Mouse (Mus musculus) heart, embryonic 16.5 days (tissue): ENCODE measurements around the gene Pspc1. TPM values are rescaled to one million over a fixed set of nuclear protein-coding genes. Genes with fewer than 3 reads are reported as not detected.
"Not testable (repeated sequence)": the region's sequence is repeated elsewhere in the genome, so short reads cannot be mapped to it uniquely, and the experiment has no call there.

Source experiments
- ATAC-seq: fragments of 200-750 bp; cut with Nextera tagmentation; replicated peaks from 2 replicates; pipeline ENCODE4 v1.8.0; 2017; ENCODE audit warnings: moderate number of reproducible peaks; ENCODE audit not compliant: insufficient read depth, low FRiP score; ENCODE audit errors: extremely low read depth
- H3K27ac ChIP-seq: fragments of 300-500 bp; sonication (generic); 2 replicates; pipeline ENCODE4 v1.5.1; 2014; ENCODE audit warnings: mild to moderate bottlenecking, low read length, control low read depth, moderate library complexity
- H3K27me3 ChIP-seq: fragments of 300-500 bp; sonication (generic); 2 replicates; pipeline ENCODE4 v1.6.1; 2014; ENCODE audit warnings: low read length, mixed read lengths; ENCODE audit not compliant: control insufficient read depth, insufficient read depth
- H3K36me3 ChIP-seq: fragments of 300-500 bp; sonication (generic); 2 replicates; pipeline ENCODE4 v1.6.1; 2014; ENCODE audit not compliant: control insufficient read depth, insufficient read depth
- H3K4me1 ChIP-seq: fragments of 300-500 bp; sonication (generic); 2 replicates; pipeline ENCODE4 v1.6.1; 2014; ENCODE audit warnings: low read length, mixed read lengths; ENCODE audit not compliant: control insufficient read depth, insufficient read depth
- H3K4me2 ChIP-seq: fragments of 300-500 bp; sonication (generic); 2 replicates; pipeline ENCODE4 v1.6.1; 2014; ENCODE audit warnings: low read depth, mild to moderate bottlenecking, control low read depth, low read length
- H3K4me3 ChIP-seq: fragments of 300-500 bp; sonication (generic); 2 replicates; pipeline ENCODE4 v1.5.1; 2014; ENCODE audit warnings: mild to moderate bottlenecking, control low read depth, low read length
- H3K9ac ChIP-seq: fragments of 300-500 bp; sonication (generic); 2 replicates; pipeline ENCODE4 v1.6.1; 2014; ENCODE audit warnings: low read length, control low read depth
- H3K9me3 ChIP-seq: fragments of 300-500 bp; sonication (generic); replicated peaks from 2 replicates; pipeline ENCODE4 v1.6.1; 2016; ENCODE audit warnings: low read length; ENCODE audit not compliant: control insufficient read depth
- WGBS: fragments of 180-500 bp; shearing (Covaris S2); extraction: QIAGEN DNeasy Blood & Tissue Kit; methylation state at CpG from one replicate; pipeline ENCODE4 v1.1.7; 2014; 5-methylcytosine and 5-hydroxymethylcytosine counted together
- polyA plus RNA-seq: library from polyadenylated mRNA; unstranded; fragments of >200 nt; fragmentation: Nextera tagmentation; extraction: Ambion mirVana; gene quantifications from 2 replicates; pipeline ENCODE4 v1.2.1, GENCODE M21; 2015

Gene Pspc1
- polyA plus RNA-seq = 16.1 and 19.6 TPM in 2 replicates

DNA sequence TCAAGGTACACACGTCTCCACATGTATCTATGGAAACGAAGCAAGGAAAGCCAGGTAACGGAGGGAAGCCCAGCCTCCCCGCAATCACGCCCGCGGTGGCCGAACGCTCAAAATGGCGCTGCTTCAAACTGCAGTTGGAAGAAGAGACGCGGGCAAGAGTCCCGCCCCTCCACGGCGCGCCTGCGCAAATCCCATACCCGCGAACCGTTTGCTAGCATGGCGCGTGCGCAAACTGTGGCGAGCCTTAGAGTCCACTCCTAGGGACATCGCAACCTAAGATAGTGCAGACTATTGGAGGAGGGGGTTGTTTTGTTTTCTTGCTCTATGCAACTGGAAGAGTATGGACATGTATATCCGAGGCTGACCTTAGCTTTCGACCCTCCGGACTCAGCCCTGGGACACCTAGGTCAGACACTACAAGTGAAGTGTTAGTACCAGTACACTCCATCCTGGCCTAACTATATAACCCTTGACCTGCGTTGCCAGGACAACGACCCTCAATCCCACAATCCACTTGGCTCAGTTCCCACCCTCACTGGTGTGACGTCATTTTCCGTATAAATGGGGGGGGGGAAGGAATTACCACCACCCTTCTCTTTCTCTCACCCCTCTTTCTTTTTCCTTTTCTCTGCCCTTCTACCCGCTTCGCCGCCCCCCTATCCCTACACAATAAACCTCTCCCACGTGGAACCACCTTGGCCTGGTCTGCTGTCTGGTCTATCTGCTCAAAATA lies at the start of gene Pspc1:
Gene Pspc1 (minus strand): TSS at position 117 of the 733 bp plus-strand sequence.
- ATAC-seq = peak; percentile 96

DNA sequence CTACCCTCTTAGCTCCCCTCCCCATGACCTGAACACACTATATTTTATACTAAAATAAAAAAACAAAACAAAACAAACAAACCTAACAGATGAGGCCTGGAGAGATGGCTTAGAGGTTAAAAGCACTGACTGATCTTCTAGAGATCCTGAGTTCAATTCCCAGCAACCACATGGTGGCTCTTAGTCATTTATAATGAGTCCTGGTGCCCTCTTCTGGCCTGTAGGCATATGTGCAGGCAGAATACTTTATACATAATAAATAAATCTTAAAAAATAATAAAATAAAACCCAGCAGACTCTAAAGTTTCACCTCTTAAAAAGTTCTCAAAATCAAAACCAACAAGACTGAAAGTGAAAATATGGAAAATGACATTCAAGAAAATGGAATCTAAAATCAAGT lies 46.4 kb upstream of the Pspc1 start:
- H3K4me3 ChIP-seq = no peak overlapping the region
- no peaks in the 10 kb centered on the region for H3K27me3 ChIP-seq
- H3K4me2 ChIP-seq = no peak overlapping the region
- H3K36me3 ChIP-seq = no peaks in the 10 kb centered on the region
- H3K9me3 ChIP-seq = peaks cover under 1% of the 10 kb centered on the region
- no peak overlapping the region for H3K9ac ChIP-seq
- no peak for ATAC-seq
- H3K4me1 ChIP-seq = no peaks in the 10 kb centered on the region
- no peak overlapping the region for H3K27ac ChIP-seq

More for the DNA sequence above, at the start of gene Pspc1:
- no peaks in the 10 kb centered on the region for H3K36me3 ChIP-seq
- peak within 1 kb of the TSS; percentile 92 for H3K4me2 ChIP-seq
- H3K9me3 ChIP-seq = no peaks in the 10 kb centered on the region
- peak within 1 kb of the TSS; percentile 91 for H3K27ac ChIP-seq
- under 1% methylated on average over 36 of the region's 36 CpGs for WGBS
- peak within 1 kb of the TSS; percentile 87 for H3K9ac ChIP-seq
- H3K4me3 ChIP-seq = peak within 1 kb of the TSS; percentile 77
- H3K4me1 ChIP-seq = peaks cover 18% of the 10 kb centered on the region
- H3K27me3 ChIP-seq = no peaks in the 10 kb centered on the region

DNA sequence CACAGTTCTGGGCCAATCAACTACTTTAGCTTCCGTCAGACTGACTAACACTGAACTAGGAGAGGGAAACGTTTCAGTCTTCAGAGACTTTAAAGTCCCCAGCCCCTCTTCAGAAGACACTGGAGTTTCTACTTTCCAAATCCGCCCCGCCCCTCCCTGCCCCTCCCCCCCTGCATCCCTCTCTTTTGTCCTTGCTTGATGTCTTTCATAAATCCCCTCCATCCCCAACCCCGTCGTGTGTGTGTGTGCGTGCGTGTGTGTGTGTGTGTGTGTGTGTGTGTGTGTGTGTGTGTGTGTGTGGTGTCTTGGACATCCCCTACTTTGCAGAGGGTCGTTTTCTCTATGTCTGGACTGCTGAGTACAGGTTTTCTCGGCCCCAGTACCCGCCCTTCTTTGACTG lies 39.5 kb upstream of the Pspc1 start:
- H3K4me3 ChIP-seq = no peak overlapping the region
- H3K36me3 ChIP-seq = no peaks in the 10 kb centered on the region
- H3K9me3 ChIP-seq = no peaks in the 10 kb centered on the region; the same call in 1 of the 2 replicates
- H3K9ac ChIP-seq = no peak overlapping the region
- H3K27me3 ChIP-seq = no peaks in the 10 kb centered on the region
- H3K4me1 ChIP-seq = peaks cover 8% of the 10 kb centered on the region
- no peak for ATAC-seq
- no peak overlapping the region for H3K27ac ChIP-seq
- H3K4me2 ChIP-seq = no peak overlapping the region
- 19% methylated on average over 7 of the region's 11 CpGs for WGBS

DNA sequence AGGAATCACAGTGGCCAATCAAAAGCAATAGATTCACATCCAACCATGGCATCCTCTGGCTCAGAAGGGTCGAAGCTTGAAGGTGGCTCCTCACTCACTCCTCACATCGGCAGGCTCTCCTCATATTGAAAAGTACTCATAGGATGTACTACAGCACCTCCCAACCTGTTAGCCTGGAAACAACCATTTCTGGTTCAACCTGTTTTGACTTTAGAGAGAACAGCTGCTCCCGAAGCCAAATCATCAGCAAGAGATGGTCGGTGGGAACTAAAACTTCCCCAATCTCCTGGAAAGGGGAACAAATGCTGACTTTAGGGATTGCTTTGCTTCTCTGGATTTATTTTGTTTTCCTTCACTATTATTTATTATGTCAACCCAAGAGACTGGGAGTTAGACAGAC lies 39.0 kb upstream of the Pspc1 start:
- ATAC-seq = no peak
- Histone ChIP-seq H3K9ac (no peak overlapping the region), H3K36me3 (no peaks in the 10 kb centered on the region), H3K27ac (no peak overlapping the region), H3K27me3 (no peaks in the 10 kb centered on the region), H3K4me3 (no peak overlapping the region), H3K4me2 (no peak overlapping the region), H3K9me3 (no peaks in the 10 kb centered on the region; the same call in 1 of the 2 replicates), H3K4me1 (peaks cover 9% of the 10 kb centered on the region)
- WGBS = 67% methylated on average over 4 of the region's 4 CpGs

DNA sequence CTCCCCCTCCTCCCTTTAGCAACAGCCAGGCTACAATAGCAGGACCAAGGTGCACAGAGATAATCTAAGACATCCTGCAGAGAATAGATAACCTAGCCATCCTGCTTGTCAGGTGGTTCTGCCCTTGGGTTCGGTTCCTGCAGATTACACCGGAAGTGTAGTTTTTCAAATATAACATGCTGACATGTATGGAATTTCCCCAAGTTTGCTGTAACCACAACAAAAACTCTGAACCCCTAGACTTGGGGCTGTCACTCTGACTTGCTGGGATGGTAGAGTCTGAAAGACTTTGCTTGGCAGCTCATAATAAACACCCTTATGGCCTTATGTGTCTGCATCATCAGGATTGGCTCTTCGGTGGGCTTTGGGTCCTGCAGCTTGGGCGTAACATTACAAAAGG lies 38.4 kb upstream of the Pspc1 start:
- Histone ChIP-seq H3K9me3 (no peaks in the 10 kb centered on the region; the same call in 1 of the 2 replicates), H3K4me2 (no peak overlapping the region), H3K27ac (no peak overlapping the region), H3K4me1 (peaks cover 9% of the 10 kb centered on the region), H3K9ac (no peak overlapping the region), H3K27me3 (no peaks in the 10 kb centered on the region), H3K4me3 (no peak overlapping the region), H3K36me3 (no peaks in the 10 kb centered on the region)
- 84% methylated on average over 4 of the region's 4 CpGs for WGBS
- ATAC-seq = no peak

DNA sequence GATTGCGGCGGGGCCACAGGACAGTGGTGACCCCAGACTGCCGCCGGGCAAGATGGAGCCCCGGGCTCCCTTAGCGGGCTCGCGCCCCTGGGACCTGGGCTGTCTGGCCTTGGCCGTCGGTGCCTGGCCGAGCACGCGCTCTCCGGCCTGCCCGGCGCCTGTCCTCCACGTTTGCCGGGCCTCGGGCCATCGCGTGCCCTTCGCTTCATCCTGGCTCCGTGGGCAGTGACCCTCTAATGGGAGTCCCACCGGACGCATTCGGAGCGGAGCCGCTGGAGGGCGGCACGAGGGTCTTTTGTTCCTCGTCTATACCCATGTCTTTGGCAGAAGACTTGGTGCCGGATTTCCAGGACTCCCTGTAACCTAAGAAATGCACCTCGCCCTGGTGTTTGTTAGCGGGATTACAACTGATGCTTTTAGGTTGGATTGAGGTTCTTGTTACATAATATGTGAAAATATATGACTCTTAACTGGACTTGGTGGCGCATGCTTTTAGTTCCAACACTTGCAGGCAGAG lies 34.5 kb upstream of the Pspc1 start:
- peak overlapping the region; percentile 68 for H3K4me3 ChIP-seq
- peak; percentile 41 for ATAC-seq
- peak overlapping the region; percentile 77 for H3K4me2 ChIP-seq
- no peaks in the 10 kb centered on the region for H3K36me3 ChIP-seq
- WGBS = under 1% methylated on average over 35 of the region's 35 CpGs
- H3K4me1 ChIP-seq = peaks cover 14% of the 10 kb centered on the region
- no peaks in the 10 kb centered on the region for H3K27me3 ChIP-seq
- H3K9me3 ChIP-seq = no peaks in the 10 kb centered on the region
- peak overlapping the region; percentile 97 for H3K27ac ChIP-seq
- H3K9ac ChIP-seq = peak overlapping the region; percentile 85

DNA sequence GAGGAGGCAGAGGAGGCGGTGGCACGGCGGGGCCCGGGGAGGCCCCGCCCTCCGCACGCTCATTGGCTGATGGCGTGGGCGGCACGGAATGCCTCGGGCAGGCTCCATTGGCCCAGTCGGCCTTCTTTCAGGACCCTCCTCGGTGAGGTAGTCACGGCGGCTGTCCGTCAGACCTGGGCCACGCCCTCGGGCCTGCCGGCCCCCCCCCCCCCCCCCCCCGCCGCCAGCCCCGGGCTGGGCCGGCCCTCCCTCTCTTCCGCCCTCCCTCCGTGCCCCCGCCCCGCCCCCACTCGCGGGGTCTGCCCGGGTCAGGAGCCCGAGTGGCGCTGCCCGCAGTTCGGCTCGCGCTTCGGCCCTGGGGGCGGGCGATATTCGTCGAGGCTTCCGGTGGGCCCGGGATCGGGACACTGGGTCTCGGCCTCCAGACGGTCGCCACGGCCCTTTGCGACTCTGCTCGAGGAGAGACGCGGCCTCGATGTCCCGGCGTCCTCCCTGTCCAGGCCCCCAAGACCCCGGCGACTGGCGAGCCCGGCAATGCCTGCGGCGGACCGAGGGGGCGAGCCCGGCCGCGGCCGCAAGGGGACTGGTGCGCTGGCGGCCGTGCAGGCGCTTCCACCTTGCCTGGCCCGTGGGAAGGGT lies 33.7 kb upstream of the Pspc1 start, which contains the start of gene Zmym5:
Gene Zmym5 (minus strand): TSS at position 16 of the 639 bp plus-strand sequence.
- Histone ChIP-seq H3K4me1 (peaks cover 14% of the 10 kb centered on the region), H3K27ac (peak within 1 kb of the TSS; percentile 97), H3K9ac (peak within 1 kb of the TSS; percentile 85), H3K4me2 (peak within 1 kb of the TSS; percentile 78), H3K4me3 (peak within 1 kb of the TSS; percentile 68)
- not testable (repeated sequence) for H3K9me3 ChIP-seq, H3K27me3 ChIP-seq, H3K36me3 ChIP-seq
- peak; percentile 96 for ATAC-seq
- WGBS = under 1% methylated on average over 41 of the region's 72 CpGs

DNA sequence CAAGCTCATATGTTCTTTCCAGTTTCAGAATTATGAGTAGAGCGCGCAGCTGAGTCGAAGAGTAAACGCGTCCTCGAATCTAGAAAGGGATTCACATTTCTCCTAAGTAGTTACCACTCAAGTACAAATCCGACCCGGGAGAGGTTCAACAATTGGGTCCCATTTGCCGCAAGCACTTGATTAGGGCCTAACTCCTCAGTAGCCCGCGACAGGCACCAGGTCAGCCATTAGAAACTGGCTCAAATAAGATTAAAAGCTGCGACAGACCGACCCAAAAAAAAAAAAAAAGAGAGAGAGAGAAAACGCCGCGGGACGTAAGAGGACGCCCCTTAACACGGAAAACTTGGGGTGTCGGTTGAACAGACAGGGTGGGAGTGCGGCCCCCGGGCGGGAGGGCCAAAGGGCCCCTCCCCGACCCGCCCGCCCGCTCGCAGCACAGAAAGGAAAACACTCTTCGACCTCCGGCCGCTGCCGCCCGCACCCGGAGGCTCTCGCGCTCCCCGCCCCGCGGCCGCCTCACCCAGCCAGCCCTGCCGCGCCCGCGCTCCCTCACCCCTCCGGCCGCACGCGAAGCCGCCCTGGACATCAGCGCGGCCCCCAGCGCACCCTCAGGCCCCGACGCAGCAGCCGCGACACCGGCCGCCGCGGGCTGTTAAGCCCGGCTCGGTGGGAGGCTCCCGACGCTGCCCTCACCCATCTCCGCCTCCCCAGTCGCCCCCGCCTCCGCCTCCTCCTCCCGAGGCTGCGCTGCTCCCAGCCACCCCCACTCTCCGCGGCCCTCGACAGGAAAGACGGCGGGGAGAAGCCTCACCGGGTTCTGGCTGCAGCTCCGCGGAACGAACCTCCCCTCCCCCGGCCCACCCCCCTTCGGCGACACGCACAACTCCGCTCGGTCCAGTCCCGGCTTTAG lies 32.9 kb upstream of the Pspc1 start:
- Histone ChIP-seq H3K27ac (peak overlapping the region; percentile 90), H3K4me1 (peaks cover 14% of the 10 kb centered on the region), H3K9ac (peak overlapping the region; percentile 83), H3K4me3 (peak overlapping the region; percentile 60), H3K4me2 (peak overlapping the region; percentile 78)
- not testable (repeated sequence) for ATAC-seq, H3K9me3 ChIP-seq, H3K36me3 ChIP-seq, H3K27me3 ChIP-seq
- WGBS = under 1% methylated on average over 44 of the region's 86 CpGs
